Mouse (Mus musculus) left cerebral cortex, adult 8-10 months (tissue): ENCODE results near the gene Nol12. TPM values are rescaled to one million over a fixed set of nuclear protein-coding genes. Genes with fewer than 3 reads are reported as not detected.

Experiments used
- DNase-seq, 2 experiments: peaks; one replicate each; pipeline ENCODE4 v3.0.0; 2022; ENCODE audit warnings: low spot score in 2 of 2
- microRNA-seq, 2 experiments: library from miRNA; unstranded; fragments of <30 nt; microRNA quantifications; one replicate each; pipeline ENCODE4 v1.2.0; 2022
- total RNA-seq, 4 experiments: library from RNA; stranded (reverse); gene quantifications; 2 replicates each; pipeline ENCODE4 v1.2.4; 2022

Gene Nol12
- total RNA-seq, 4 experiments from 2014 or later, result 35.8 to 43.5 (median 39.9) TPM

- DNase-seq, result no peak
These were observed 56.3 kb downstream of the Nol12 start for GRCm38 (mm10) chr15:78990970-78991525.

GRCm38 (mm10) chr15:78992235-78992634, 57.5 kb downstream of the Nol12 start:
- no peak for DNase-seq

GRCm38 (mm10) chr15:78992925-78993324, 58.2 kb downstream of the Nol12 start:
- DNase-seq, result no peak

Small RNA genes lying within 50 kb of the gene (microRNA-seq; reads per million reads assigned to microRNA genes)
- 0.22 to 1.5 reads per million in 2 experiments for gene Mir6955

Other genes starting within 250 kb of the Nol12 start
- gene Elfn2, start 216.2 kb upstream of the Nol12 start, total RNA-seq, result 100 to 1,000 TPM; 136 to 151 (median 145) TPM
- 1 to 10 TPM; 4.2 to 8.9 (median 6.4) TPM for gene Mfng, start 161.5 kb upstream of the Nol12 start, total RNA-seq
- 1 to 10 TPM; 4.9 to 5.4 (median 5.0) TPM for gene Card10, start 131.9 kb upstream of the Nol12 start, total RNA-seq
- 10 to 100 TPM; 16.8 to 22.9 (median 20.1) TPM for gene Cdc42ep1, start 92.3 kb upstream of the Nol12 start, total RNA-seq
- not detected for gene Lgals2, start 79.4 kb upstream of the Nol12 start, total RNA-seq
- 10 to 100 TPM; 53.5 to 64.7 (median 57.6) TPM for gene Gga1, start 57.7 kb upstream of the Nol12 start, total RNA-seq
- gene Gm49510, start 35.3 kb upstream of the Nol12 start, total RNA-seq, result under 1 TPM in 2 of 4 experiments, not detected in 2; 0.36 to 0.46 TPM
- gene Sh3bp1, start 35.2 kb upstream of the Nol12 start, total RNA-seq, result 10 to 100 TPM; 26.2 to 38.6 (median 32.2) TPM
- gene Pdxp, start 21.0 kb upstream of the Nol12 start, total RNA-seq, result 100 to 1,000 TPM; 157 to 176 (median 166) TPM
- 10 to 100 TPM; 19.2 to 31.4 (median 26.5) TPM for gene Lgals1, start 8.2 kb upstream of the Nol12 start, total RNA-seq
- gene Triobp, start 12.8 kb downstream of the Nol12 start, total RNA-seq, result 10 to 100 TPM; 10.8 to 16.3 (median 11.7) TPM
- 10 to 100 TPM; 84.9 to 94.2 (median 89.5) TPM for gene H1f0, start 93.5 kb downstream of the Nol12 start, total RNA-seq
- under 1 TPM in 3 of 4 experiments, not detected in 1; 0.30 to 0.72 (median 0.37) TPM for gene Galr3, start 107.0 kb downstream of the Nol12 start, total RNA-seq
- 10 to 100 TPM; 16.5 to 20.1 (median 18.4) TPM for gene Ankrd54, start 128.0 kb downstream of the Nol12 start, total RNA-seq
- 10 to 100 TPM; 73.8 to 77.0 (median 75.3) TPM for gene Eif3l, start 140.2 kb downstream of the Nol12 start, total RNA-seq
- gene Micall1, start 174.0 kb downstream of the Nol12 start, total RNA-seq, result 10 to 100 TPM; 28.9 to 32.0 (median 30.4) TPM
- 100 to 1,000 TPM in 2 of 4 experiments, 10 to 100 TPM in 2; 83.7 to 108 (median 99.6) TPM for gene Polr2f, start 206.1 kb downstream of the Nol12 start, total RNA-seq
- 10 to 100 TPM; 10.1 to 14.4 (median 11.3) TPM for gene 1700088E04Rik, start 206.3 kb downstream of the Nol12 start, total RNA-seq
- 10 to 100 TPM; 30.5 to 36.3 (median 32.6) TPM for gene Sox10, start 230.3 kb downstream of the Nol12 start, total RNA-seq